Mouse (Mus musculus) thymus, postnatal 10 days (tissue): ENCODE results near the gene 2200002J24Rik.

ENCODE experiments used
- DNase-seq, 2 experiments: peaks; one replicate each; pipeline ENCODE4 v3.0.0; 2021; ENCODE audit warnings: low spot score in 2 of 2

Gene 2200002J24Rik

GRCm38 (mm10) chr7:30698589-30698988, at the start of gene 2200002J24Rik:
Gene 2200002J24Rik, plus strand, starts transcription at chr7:30698926.
- DNase-seq = no peak

- peak; percentile 96 to 99 for DNase-seq
These were observed 48.9 kb upstream of the 2200002J24Rik start, which contains the start of gene Rbm42 for GRCm38 (mm10) chr7:30649591-30650540. Gene Rbm42, minus strand, starts transcription at chr7:30650317.

GRCm38 (mm10) chr7:30664529-30665200, 34.1 kb upstream of the 2200002J24Rik start, which contains the start of gene Haus5:
Gene Haus5, minus strand, starts transcription at chr7:30664994.
- DNase-seq = peak; percentile 85 to 88

GRCm38 (mm10) chr7:30665321-30665720, 33.4 kb upstream of the 2200002J24Rik start:
- DNase-seq = no peak

- peak in 1 of 2 experiments; percentile 25 for DNase-seq
These were observed 29.5 kb upstream of the 2200002J24Rik start for GRCm38 (mm10) chr7:30669229-30669628.

- no peak for DNase-seq
These were observed 27.2 kb upstream of the 2200002J24Rik start, which contains the start of gene Pmis2 for GRCm38 (mm10) chr7:30671480-30671879. Gene Pmis2, minus strand, starts transcription at chr7:30671605.

GRCm38 (mm10) chr7:30678263-30678975, 20.3 kb upstream of the 2200002J24Rik start:
- DNase-seq = no peak

- DNase-seq = no peak
These were observed 16.8 kb upstream of the 2200002J24Rik start for GRCm38 (mm10) chr7:30681897-30682296.

GRCm38 (mm10) chr7:30683425-30683824, 15.3 kb upstream of the 2200002J24Rik start:
- DNase-seq = no peak

GRCm38 (mm10) chr7:30688325-30688724, 10.4 kb upstream of the 2200002J24Rik start:
- DNase-seq = no peak

- no peak for DNase-seq
These were observed 625 bp upstream of the 2200002J24Rik start for GRCm38 (mm10) chr7:30698101-30698500.

- DNase-seq = no peak
These were observed 7.6 kb downstream of the 2200002J24Rik start for GRCm38 (mm10) chr7:30706214-30706882.

GRCm38 (mm10) chr7:30707441-30707840, 8.7 kb downstream of the 2200002J24Rik start:
- no peak for DNase-seq

GRCm38 (mm10) chr7:30711942-30712341, 13.2 kb downstream of the 2200002J24Rik start, which contains the start of gene Atp4a:
Gene Atp4a, plus strand, starts transcription at chr7:30712209.
- DNase-seq = no peak

GRCm38 (mm10) chr7:30717006-30717715, 18.4 kb downstream of the 2200002J24Rik start:
- peak; percentile 50 to 67 for DNase-seq

GRCm38 (mm10) chr7:30717716-30718046, 19.0 kb downstream of the 2200002J24Rik start:
- DNase-seq = no peak

GRCm38 (mm10) chr7:30719669-30720068, 20.9 kb downstream of the 2200002J24Rik start:
- DNase-seq = no peak

- DNase-seq = no peak
These were observed 22.6 kb downstream of the 2200002J24Rik start for GRCm38 (mm10) chr7:30721286-30721685.

GRCm38 (mm10) chr7:30723274-30723953, 24.7 kb downstream of the 2200002J24Rik start:
- DNase-seq = no peak

- DNase-seq = no peak
These were observed 29.5 kb downstream of the 2200002J24Rik start for GRCm38 (mm10) chr7:30728214-30728613.
